22 mouse cellular contexts compared by ENCODE assay signal in the genomic region with DNA sequence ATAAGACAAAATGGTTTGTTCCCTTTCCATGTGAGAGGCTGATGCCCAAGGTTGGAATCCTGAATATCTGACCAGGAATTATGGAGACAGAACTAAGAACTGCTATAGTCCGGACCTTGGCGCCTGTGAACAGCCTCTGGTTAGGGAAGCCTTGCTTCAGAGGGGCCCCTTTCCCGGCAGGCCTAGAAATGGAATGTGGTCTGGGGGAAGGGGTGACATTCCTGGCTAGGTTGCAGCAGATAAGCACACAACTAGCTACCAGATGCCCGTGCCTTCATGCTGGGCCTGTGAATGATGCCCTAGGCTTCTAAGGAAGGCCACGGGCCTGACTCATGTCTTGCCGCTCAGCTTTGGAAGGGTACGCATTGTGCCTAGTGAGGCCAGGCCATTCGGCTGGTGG.
DNase-seq lines count a peak whose midpoint lies in the region; ATAC-seq and TF ChIP-seq lines count a peak whose summit lies in the region.
"Had no signal": no experiment of that assay in that cellular context is flagged by ENCODE, and none has a peak within 500 bp of the region (broad histone marks: within the 10 kb centered on the region; RNA-seq: fewer than 3 reads in every experiment).

No protein-coding gene starts in this region.

- peak overlapping the region; percentile 48 to 58 for H3K27ac ChIP-seq in heart, embryonic 14.5 days (replicated peaks in 1 of 2; ENCODE audit: control insufficient read depth in 1 of 2, insufficient read depth in 1 of 2, low read depth in 2 of 2, low read length in 2 of 2)
- no peak overlapping the region for H3K27ac ChIP-seq in lung, embryonic 16.5 days (ENCODE audit: low read length)
- H3K27ac ChIP-seq in gastrocnemius, adult 2 months: no peak overlapping the region
- H3K27ac ChIP-seq: layer of hippocampus, adult 2 months; limb, embryonic 13.5 days; liver, embryonic 14.5 days had no signal

- no peak overlapping the region for H3K4me3 ChIP-seq in heart, embryonic 14.5 days (ENCODE audit: control insufficient read depth in 1 of 2, insufficient read depth in 1 of 2, low read depth in 1 of 2, low read length in 2 of 2)
- no peak overlapping the region for H3K4me3 ChIP-seq in lung, embryonic 16.5 days (ENCODE audit: low read length)
- no peak overlapping the region for H3K4me3 ChIP-seq in gastrocnemius, adult 2 months
- H3K4me3 ChIP-seq: layer of hippocampus, adult 2 months; limb, embryonic 13.5 days; megakaryocyte, embryonic 14.5 days had no signal

- peaks cover 8 to 9% of the 10 kb centered on the region in 2 experiments; a peak in 3 of 4 replicates for H3K4me1 ChIP-seq in heart, embryonic 14.5 days (ENCODE audit: control insufficient read depth in 2 of 2, insufficient read depth in 2 of 2, low read length in 2 of 2)
- no peaks in the 10 kb centered on the region for H3K4me1 ChIP-seq in lung, embryonic 16.5 days (replicated peaks; ENCODE audit: control insufficient read depth, insufficient read depth, low read length)
- H3K4me1 ChIP-seq: megakaryocyte, embryonic 14.5 days had no signal

- no peaks in the 10 kb centered on the region for H3K36me3 ChIP-seq in heart, embryonic 14.5 days (ENCODE audit: control insufficient read depth, insufficient read depth, low read length)
- no peaks in the 10 kb centered on the region for H3K36me3 ChIP-seq in lung, embryonic 16.5 days (ENCODE audit: control insufficient read depth, insufficient read depth, low read length)
- H3K36me3 ChIP-seq: limb, embryonic 13.5 days had no signal

- no peak overlapping the region for H3K9ac ChIP-seq in heart, embryonic 14.5 days (ENCODE audit: low read length)
- H3K9ac ChIP-seq in lung, embryonic 16.5 days (ENCODE audit: low read length): no peak overlapping the region
- H3K9ac ChIP-seq: forebrain, postnatal 0 days; limb, embryonic 13.5 days; liver, embryonic 14.5 days had no signal

- ATAC-seq in heart, embryonic 14.5 days (ENCODE audit: insufficient number of reproducible peaks, insufficient read depth, low FRiP score, low read depth): peak; percentile 59; the same call in 1 of the 2 replicates
- peak; percentile 36; the same call in 1 of the 2 replicates for ATAC-seq in lung, embryonic 16.5 days (ENCODE audit: low read depth)
- ATAC-seq: forebrain, postnatal 0 days; hindbrain, embryonic 16.5 days; intestine, postnatal 0 days had no signal

- 0 out of 2 replicates have a peak, but pooled peaks cover 3% of the 10 kb centered on the region for H3K9me3 ChIP-seq in heart, embryonic 14.5 days (ENCODE audit: control insufficient read depth, low read length)
- H3K9me3 ChIP-seq in lung, embryonic 16.5 days (ENCODE audit: control insufficient read depth, low read length): no peaks in the 10 kb centered on the region
- H3K9me3 ChIP-seq: limb, embryonic 13.5 days had no signal

- TF ChIP-seq CTCF in gastrocnemius, adult 2 months (IDR thresholded peaks at IDR 0.05): no peak

- WGBS in heart, embryonic 14.5 days: 18% methylated on average over 8 of the region's 8 CpGs
- 48% methylated on average over 8 of the region's 8 CpGs for WGBS in lung, embryonic 16.5 days

- intact Hi-C loops in gastrocnemius, adult 2 months (cut with DNase I): no loop called here

- no peak overlapping the region for H3K4me2 ChIP-seq in heart, embryonic 14.5 days (ENCODE audit: low read length)
- no peak overlapping the region for H3K4me2 ChIP-seq in lung, embryonic 16.5 days (ENCODE audit: low read depth, low read length)
- H3K4me2 ChIP-seq: limb, embryonic 13.5 days had no signal

- no peaks in the 10 kb centered on the region for H3K27me3 ChIP-seq in heart, embryonic 14.5 days (ENCODE audit: control insufficient read depth, insufficient read depth, low read length)
- no peaks in the 10 kb centered on the region for H3K27me3 ChIP-seq in lung, embryonic 16.5 days (ENCODE audit: control insufficient read depth, insufficient read depth, low read depth, low read length)
- H3K27me3 ChIP-seq: limb, embryonic 13.5 days had no signal

- DNase-seq in heart, adult 11 months: no peak
- no peak for DNase-seq in lung, postnatal 36 days
- peak; percentile 75 for DNase-seq in R1 (ENCODE audit: low read depth, low spot score)
- peak; percentile 39 for DNase-seq in mesoderm, embryonic 11.5 days (ENCODE audit: low read depth, low spot score)
- no peak for DNase-seq in kidney, postnatal 36 days
- DNase-seq in gastrocnemius, adult 2 months: no peak
- DNase-seq: adrenal gland, adult 2 months; cerebellum, adult 8-10 months; forebrain, postnatal 0 days; layer of hippocampus, postnatal 36 days; lung, postnatal 14 days; right cerebral cortex, postnatal 14 days; spleen, adult 18-20 months; thymus, postnatal 4 days had no signal

Comparison
In these comparisons a context has a peak if more than half of its experiments do, and no peak if none do; other contexts are left out.
1. H3K27ac ChIP-seq: peak in heart, embryonic 14.5 days (2 of 2); none in lung, embryonic 16.5 days (single experiment) and gastrocnemius, adult 2 months (single experiment).
2. DNase-seq: peak in R1 (single experiment) and mesoderm, embryonic 11.5 days (single experiment); none in heart, adult 11 months (single experiment), lung, postnatal 36 days (single experiment), kidney, postnatal 36 days (0 of 2) and gastrocnemius, adult 2 months (single experiment).